Mouse (Mus musculus): ENCODE measurements around the gene Kremen1. TPM values are rescaled to one million over a fixed set of nuclear protein-coding genes. Genes with fewer than 3 reads are reported as not detected.

Gene Kremen1
- polyA plus RNA-seq, 2 experiments, result 0.47 to 0.95 TPM

DNA sequence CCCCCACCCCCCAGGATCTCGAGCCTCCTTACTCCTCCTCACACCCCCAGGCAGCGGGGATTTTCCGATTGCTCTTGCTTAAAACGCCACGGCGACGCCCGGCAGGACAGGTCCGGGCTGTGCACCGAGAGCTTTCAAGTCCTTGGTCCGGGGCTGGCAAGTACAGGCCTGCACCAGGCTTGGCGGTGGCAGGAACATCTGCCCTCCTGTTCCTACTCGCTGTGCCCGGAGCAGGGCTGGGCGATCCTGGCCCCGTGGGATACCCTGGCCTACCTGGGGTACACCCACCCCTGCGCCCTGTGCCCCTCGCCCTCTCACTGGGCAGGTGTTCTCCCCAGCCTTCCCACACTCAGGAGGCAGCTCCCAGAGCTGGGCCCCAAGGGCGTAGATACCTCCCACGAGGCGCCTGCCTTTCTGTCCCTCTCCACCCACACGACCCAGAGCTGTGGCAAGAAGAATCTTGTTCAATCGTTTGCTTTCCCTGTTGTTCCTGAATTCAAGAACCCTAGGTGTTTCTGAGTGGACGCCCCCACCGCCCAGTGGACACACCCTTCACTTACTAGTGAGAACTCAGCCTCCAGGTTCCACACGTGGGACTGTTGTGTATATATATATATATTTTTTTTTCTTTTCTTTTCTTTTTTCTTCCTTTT is 1.8 kb upstream of the Kremen1 start:
- Histone ChIP-seq H3K4me2 (ENCODE audit: low read depth) (no peak overlapping the region), H3K9ac (replicated peaks) (no peak overlapping the region), H3K9me3 (ENCODE audit: control insufficient read depth, low read length) (no peaks in the 10 kb centered on the region), H3K4me1 (replicated peaks; ENCODE audit: control insufficient read depth in 2 of 2, insufficient read depth in 2 of 2, low read length in 1 of 2) (peaks cover 2 to 7% of the 10 kb centered on the region in 2 experiments; a peak in 2 of 4 replicates), H3K4me3 (ENCODE audit: insufficient read depth in 1 of 2, low read depth in 2 of 2, low read length in 2 of 2) (no peak overlapping the region), H3K27ac (no peak overlapping the region), H3K27me3 (ENCODE audit: control insufficient read depth, insufficient read depth, low read length) (peaks cover 25% of the 10 kb centered on the region), H3K36me3 (replicated peaks; ENCODE audit: control insufficient read depth, insufficient read depth, low read depth) (no peaks in the 10 kb centered on the region)
- no peak for DNase-seq (ENCODE audit: low read depth in 3 of 3, low spot score in 3 of 3)
- ATAC-seq (ENCODE audit: insufficient read depth), result no peak
- WGBS (ENCODE audit: insufficient replicate concordance), result 66% methylated on average over 26 of the region's 26 CpGs
- TF ChIP-seq CTCF (IDR thresholded peaks at IDR 0.05; ENCODE audit: low read depth) (no peak), EP300 (IDR thresholded peaks at IDR 0.05; ENCODE audit: low read depth) (no peak)

DNA sequence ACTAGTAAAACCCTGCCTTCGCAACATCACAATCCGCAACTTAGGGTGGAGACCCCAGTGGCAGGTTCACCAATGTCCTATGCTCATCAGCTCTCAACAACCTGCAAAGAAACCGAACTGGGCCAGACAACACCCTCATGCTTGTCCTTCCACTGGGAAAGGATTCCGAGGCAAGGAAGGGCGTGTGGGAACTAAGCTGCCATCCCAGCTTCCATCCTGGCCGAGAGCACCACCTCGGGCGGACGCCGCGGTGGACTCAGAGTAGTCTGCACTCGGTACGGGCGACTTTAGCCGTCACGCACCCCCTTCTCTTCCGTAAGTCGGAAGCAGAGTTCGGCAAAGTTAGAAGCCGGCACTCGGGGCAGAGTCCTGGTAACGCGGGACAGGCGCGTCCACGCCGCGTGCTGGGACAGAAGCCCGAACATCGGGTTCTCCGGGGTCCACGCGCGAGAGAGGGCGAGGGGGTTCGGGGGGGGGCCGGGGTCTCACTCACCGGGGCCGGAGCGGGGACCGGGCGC is 357 bp downstream of the Kremen1 start:
- Histone ChIP-seq H3K4me3 (ENCODE audit: insufficient read depth in 1 of 2, low read depth in 2 of 2, low read length in 2 of 2) (peak overlapping the region; percentile 62 to 73), H3K27me3 (ENCODE audit: control insufficient read depth, insufficient read depth, low read length) (peaks cover 25% of the 10 kb centered on the region), H3K9ac (replicated peaks) (peak overlapping the region; percentile 59), H3K27ac (no peak overlapping the region), H3K36me3 (replicated peaks; ENCODE audit: control insufficient read depth, insufficient read depth, low read depth) (no peaks in the 10 kb centered on the region), H3K9me3 (ENCODE audit: control insufficient read depth, low read length) (no peaks in the 10 kb centered on the region), H3K4me2 (ENCODE audit: low read depth) (peak overlapping the region; percentile 75), H3K4me1 (replicated peaks; ENCODE audit: control insufficient read depth in 2 of 2, insufficient read depth in 2 of 2, low read length in 1 of 2) (peaks cover 2 to 7% of the 10 kb centered on the region in 2 experiments; a peak in 2 of 4 replicates)
- ATAC-seq (ENCODE audit: insufficient read depth) (peak; percentile 29; the same call in 1 of the 2 replicates), DNase-seq (ENCODE audit: low read depth in 3 of 3, low spot score in 3 of 3) (peak in 1 of 3 experiments; percentile 7)
- TF ChIP-seq CTCF (IDR thresholded peaks at IDR 0.05; ENCODE audit: low read depth) (no peak), EP300 (IDR thresholded peaks at IDR 0.05; ENCODE audit: low read depth) (no peak)
- WGBS (ENCODE audit: insufficient replicate concordance), result 2% methylated on average over 39 of the region's 42 CpGs

- H3K9me3 ChIP-seq (ENCODE audit: control insufficient read depth, low read length), result no peaks in the 10 kb centered on the region
- H3K27me3 ChIP-seq (ENCODE audit: control insufficient read depth, insufficient read depth, low read length), result peaks cover 25% of the 10 kb centered on the region
- no peak for TF ChIP-seq EP300 (IDR thresholded peaks at IDR 0.05; ENCODE audit: low read depth)
- TF ChIP-seq CTCF (IDR thresholded peaks at IDR 0.05; ENCODE audit: low read depth), result no peak
- no peak overlapping the region for H3K9ac ChIP-seq (replicated peaks)
- H3K4me1 ChIP-seq (replicated peaks; ENCODE audit: control insufficient read depth in 2 of 2, insufficient read depth in 2 of 2, low read length in 1 of 2), result peaks cover 2 to 7% of the 10 kb centered on the region in 2 experiments; a peak in 2 of 4 replicates
- no peaks in the 10 kb centered on the region for H3K36me3 ChIP-seq (replicated peaks; ENCODE audit: control insufficient read depth, insufficient read depth, low read depth)
- no peak for ATAC-seq (ENCODE audit: insufficient read depth)
- 56% methylated on average over 10 of the region's 10 CpGs for WGBS (ENCODE audit: insufficient replicate concordance)
- H3K4me3 ChIP-seq (ENCODE audit: insufficient read depth in 1 of 2, low read depth in 2 of 2, low read length in 2 of 2), result 0 out of 4 replicates have a peak overlapping the region, but pooled peaks of 1 of the 2 experiments have one; percentile 73
- no peak overlapping the region for H3K27ac ChIP-seq
- H3K4me2 ChIP-seq (ENCODE audit: low read depth), result peak overlapping the region; percentile 75; the same call in 1 of the 2 replicates
- no peak for DNase-seq (ENCODE audit: low read depth in 3 of 3, low spot score in 3 of 3)
These were observed 1.3 kb downstream of the Kremen1 start for GRCm38 (mm10) chr11:5259944-5260598.

- H3K27me3 ChIP-seq (ENCODE audit: control insufficient read depth, insufficient read depth, low read length), result peaks cover 25% of the 10 kb centered on the region
These were observed 3.3 kb downstream of the Kremen1 start for GRCm38 (mm10) chr11:5258036-5258435.

More at GRCm38 (mm10) chr11:5258036-5258435, 3.3 kb downstream of the Kremen1 start:
- no peaks in the 10 kb centered on the region for H3K9me3 ChIP-seq (ENCODE audit: control insufficient read depth, low read length)
- H3K36me3 ChIP-seq (replicated peaks; ENCODE audit: control insufficient read depth, insufficient read depth, low read depth), result no peaks in the 10 kb centered on the region
- DNase-seq (ENCODE audit: low read depth in 3 of 3, low spot score in 3 of 3), result no peak
- no peak overlapping the region for H3K27ac ChIP-seq
- TF ChIP-seq CTCF (IDR thresholded peaks at IDR 0.05; ENCODE audit: low read depth) (no peak), EP300 (IDR thresholded peaks at IDR 0.05; ENCODE audit: low read depth) (no peak)
- no peak overlapping the region for H3K4me3 ChIP-seq (ENCODE audit: insufficient read depth in 1 of 2, low read depth in 2 of 2, low read length in 2 of 2)
- no peak for ATAC-seq (ENCODE audit: insufficient read depth)
- peaks cover 2 to 12% of the 10 kb centered on the region in 2 experiments; a peak in 3 of 4 replicates for H3K4me1 ChIP-seq (replicated peaks; ENCODE audit: control insufficient read depth in 2 of 2, insufficient read depth in 2 of 2, low read length in 1 of 2)
- H3K4me2 ChIP-seq (ENCODE audit: low read depth), result no peak overlapping the region
- 78% methylated on average over 6 of the region's 6 CpGs for WGBS (ENCODE audit: insufficient replicate concordance)
- no peak overlapping the region for H3K9ac ChIP-seq (replicated peaks)
